Mouse (Mus musculus): ENCODE measurements around the gene Klhdc10. TPM values are rescaled to one million over a fixed set of nuclear protein-coding genes. Genes with fewer than 3 reads are reported as not detected.

Klhdc10 gene
- total and polyA plus RNA-seq, 3 experiments = 19.9 to 48.8 (median 30.2) TPM

GRCm38 (mm10) chr6:30437054-30437453 lies 35.4 kb downstream of the Klhdc10 start:
- Histone ChIP-seq H3K4me3 (ENCODE audit: low read depth, low read length) (no peak overlapping the region), H3K36me3 (replicated peaks) (peaks cover 47% of the 10 kb centered on the region), H3K4me1 (ENCODE audit: insufficient read depth, low read depth, low read length) (no peaks in the 10 kb centered on the region), H3K27me3 (ENCODE audit: insufficient read depth, low read length) (no peaks in the 10 kb centered on the region), H3K9me3 (replicated peaks) (no peaks in the 10 kb centered on the region)
- no peak for DNase-seq (ENCODE audit: low spot score)
- TF ChIP-seq GATA2 (IDR thresholded peaks at IDR 0.05; ENCODE audit: borderline replicate concordance, low read depth, low read length) (no peak), POLR2AphosphoS5 (IDR thresholded peaks at IDR 0.05; ENCODE audit: insufficient replicate concordance, low read depth, low read length) (no peak), TAL1 (conservative IDR thresholded peaks at IDR 0.05; ENCODE audit: low read depth, low read length) (no peak), GATA1 (IDR thresholded peaks at IDR 0.05; ENCODE audit: borderline replicate concordance, low read length) (no peak), CTCF (IDR thresholded peaks at IDR 0.05; ENCODE audit: low read depth, low read length) (no peak)
- no peak for ATAC-seq (ENCODE audit: extremely low read depth, insufficient number of reproducible peaks, low FRiP score, poor library complexity, severe bottlenecking)

DNA sequence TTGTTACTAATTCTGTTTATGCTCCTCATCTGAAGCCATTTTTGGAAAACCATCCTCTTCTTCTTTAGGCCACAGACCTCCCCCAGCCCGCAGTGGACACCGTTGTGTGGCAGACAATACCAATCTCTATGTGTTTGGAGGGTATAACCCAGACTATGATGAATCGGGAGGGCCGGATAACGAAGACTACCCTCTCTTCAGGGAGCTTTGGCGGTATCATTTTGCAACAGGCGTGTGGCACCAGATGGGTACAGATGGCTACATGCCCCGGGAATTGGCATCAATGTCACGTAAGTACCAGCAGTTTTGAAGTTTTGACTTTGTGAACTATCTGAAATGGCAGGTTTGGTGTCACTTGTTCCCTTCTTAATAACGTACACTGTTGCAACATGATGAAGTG lies 37.9 kb downstream of the Klhdc10 start:
- no peaks in the 10 kb centered on the region for H3K9me3 ChIP-seq (replicated peaks)
- TF ChIP-seq GATA2 (IDR thresholded peaks at IDR 0.05; ENCODE audit: borderline replicate concordance, low read depth, low read length) (no peak), TAL1 (conservative IDR thresholded peaks at IDR 0.05; ENCODE audit: low read depth, low read length) (no peak), GATA1 (IDR thresholded peaks at IDR 0.05; ENCODE audit: borderline replicate concordance, low read length) (no peak), CTCF (IDR thresholded peaks at IDR 0.05; ENCODE audit: low read depth, low read length) (no peak), POLR2AphosphoS5 (IDR thresholded peaks at IDR 0.05; ENCODE audit: insufficient replicate concordance, low read depth, low read length) (no peak)
- no peak for ATAC-seq (ENCODE audit: extremely low read depth, insufficient number of reproducible peaks, low FRiP score, poor library complexity, severe bottlenecking)
- H3K27me3 ChIP-seq (ENCODE audit: insufficient read depth, low read length) = no peaks in the 10 kb centered on the region
- H3K36me3 ChIP-seq (replicated peaks) = peaks cover 59% of the 10 kb centered on the region
- DNase-seq (ENCODE audit: low spot score) = no peak
- H3K4me3 ChIP-seq (ENCODE audit: low read depth, low read length) = no peak overlapping the region
- H3K4me1 ChIP-seq (ENCODE audit: insufficient read depth, low read depth, low read length) = no peaks in the 10 kb centered on the region

DNA sequence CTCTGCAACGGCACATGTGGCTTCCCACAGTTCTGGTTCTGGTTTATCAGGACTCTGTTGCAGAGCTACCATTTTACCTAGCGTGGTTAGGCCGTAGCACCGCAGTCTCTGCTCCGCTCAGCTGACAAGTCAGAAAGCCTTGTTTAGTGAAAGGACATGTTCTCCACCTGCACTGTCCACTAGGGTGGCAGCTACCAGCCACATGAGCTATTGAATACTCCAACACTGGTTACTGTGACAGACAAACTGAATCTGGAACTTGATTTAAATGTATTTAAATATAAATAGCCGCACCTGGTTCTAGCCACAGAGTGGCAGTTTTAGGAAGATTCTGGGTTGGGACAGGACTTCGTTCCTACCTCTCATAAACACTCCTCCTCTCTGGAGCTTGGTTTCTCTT lies 55.3 kb downstream of the Klhdc10 start:
- TF ChIP-seq GATA1 (IDR thresholded peaks at IDR 0.05; ENCODE audit: borderline replicate concordance, low read length) (no peak), TAL1 (conservative IDR thresholded peaks at IDR 0.05; ENCODE audit: low read depth, low read length) (no peak), GATA2 (IDR thresholded peaks at IDR 0.05; ENCODE audit: borderline replicate concordance, low read depth, low read length) (no peak), POLR2AphosphoS5 (IDR thresholded peaks at IDR 0.05; ENCODE audit: insufficient replicate concordance, low read depth, low read length) (no peak), CTCF (IDR thresholded peaks at IDR 0.05; ENCODE audit: low read depth, low read length) (no peak)

DNA sequence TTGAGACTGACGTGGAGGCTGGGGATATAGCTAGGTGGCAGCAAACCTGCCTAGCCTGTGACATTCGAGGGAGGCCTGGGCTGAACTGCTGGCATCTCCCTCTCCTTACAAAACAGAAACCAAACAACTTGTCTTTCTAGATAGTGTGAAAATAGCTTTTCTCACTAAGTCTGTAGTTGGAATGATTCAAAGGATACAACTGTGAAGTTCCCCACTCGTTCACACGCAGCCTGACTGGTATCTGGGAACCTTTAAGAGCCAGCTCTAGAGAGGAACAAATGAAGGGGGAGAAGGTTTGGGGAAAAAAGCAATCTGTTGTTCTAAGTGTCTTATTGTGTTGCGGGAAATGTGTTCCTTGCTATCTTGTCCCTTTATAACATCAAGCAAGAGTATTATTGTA lies 57.0 kb downstream of the Klhdc10 start:
- Histone ChIP-seq H3K4me3 (ENCODE audit: low read depth, low read length) (no peak overlapping the region), H3K27me3 (ENCODE audit: insufficient read depth, low read length) (peaks cover 38% of the 10 kb centered on the region), H3K36me3 (replicated peaks) (peaks cover 13% of the 10 kb centered on the region), H3K4me1 (ENCODE audit: insufficient read depth, low read depth, low read length) (peaks cover 31% of the 10 kb centered on the region), H3K9me3 (replicated peaks) (no peaks in the 10 kb centered on the region; the same call in 1 of the 2 replicates)
- TF ChIP-seq CTCF (IDR thresholded peaks at IDR 0.05; ENCODE audit: low read depth, low read length) = no peak
- TF ChIP-seq TAL1 (conservative IDR thresholded peaks at IDR 0.05; ENCODE audit: low read depth, low read length) = no peak
- TF ChIP-seq GATA2 (IDR thresholded peaks at IDR 0.05; ENCODE audit: borderline replicate concordance, low read depth, low read length) = no peak
- TF ChIP-seq GATA1 (IDR thresholded peaks at IDR 0.05; ENCODE audit: borderline replicate concordance, low read length) = no peak
- TF ChIP-seq POLR2AphosphoS5 (IDR thresholded peaks at IDR 0.05; ENCODE audit: insufficient replicate concordance, low read depth, low read length) = no peak
- DNase-seq (ENCODE audit: low spot score) (no peak), ATAC-seq (ENCODE audit: extremely low read depth, insufficient number of reproducible peaks, low FRiP score, poor library complexity, severe bottlenecking) (no peak)

More for the DNA sequence above, 55.3 kb downstream of the Klhdc10 start:
- H3K36me3 ChIP-seq (replicated peaks) = peaks cover 23% of the 10 kb centered on the region
- ATAC-seq (ENCODE audit: extremely low read depth, insufficient number of reproducible peaks, low FRiP score, poor library complexity, severe bottlenecking) (no peak), DNase-seq (ENCODE audit: low spot score) (no peak)
- H3K9me3 ChIP-seq (replicated peaks) = no peaks in the 10 kb centered on the region; the same call in 1 of the 2 replicates
- H3K27me3 ChIP-seq (ENCODE audit: insufficient read depth, low read length) = peaks cover 24% of the 10 kb centered on the region
- no peak overlapping the region for H3K4me3 ChIP-seq (ENCODE audit: low read depth, low read length)
- H3K4me1 ChIP-seq (ENCODE audit: insufficient read depth, low read depth, low read length) = peaks cover 17% of the 10 kb centered on the region

GRCm38 (mm10) chr6:30459056-30459747 lies 57.5 kb downstream of the Klhdc10 start:
- H3K27me3 ChIP-seq (ENCODE audit: insufficient read depth, low read length) = peaks cover 43% of the 10 kb centered on the region
- TF ChIP-seq POLR2AphosphoS5 (IDR thresholded peaks at IDR 0.05; ENCODE audit: insufficient replicate concordance, low read depth, low read length) (no peak), GATA1 (IDR thresholded peaks at IDR 0.05; ENCODE audit: borderline replicate concordance, low read length) (no peak), GATA2 (IDR thresholded peaks at IDR 0.05; ENCODE audit: borderline replicate concordance, low read depth, low read length) (no peak), CTCF (IDR thresholded peaks at IDR 0.05; ENCODE audit: low read depth, low read length) (no peak)
- H3K4me1 ChIP-seq (ENCODE audit: insufficient read depth, low read depth, low read length) = peaks cover 36% of the 10 kb centered on the region
- H3K9me3 ChIP-seq (replicated peaks) = no peaks in the 10 kb centered on the region; the same call in 1 of the 2 replicates
- H3K36me3 ChIP-seq (replicated peaks) = peaks cover 9% of the 10 kb centered on the region
- no peak for ATAC-seq (ENCODE audit: extremely low read depth, insufficient number of reproducible peaks, low FRiP score, poor library complexity, severe bottlenecking)
- DNase-seq (ENCODE audit: low spot score) = no peak
- H3K4me3 ChIP-seq (ENCODE audit: low read depth, low read length) = no peak overlapping the region

DNA sequence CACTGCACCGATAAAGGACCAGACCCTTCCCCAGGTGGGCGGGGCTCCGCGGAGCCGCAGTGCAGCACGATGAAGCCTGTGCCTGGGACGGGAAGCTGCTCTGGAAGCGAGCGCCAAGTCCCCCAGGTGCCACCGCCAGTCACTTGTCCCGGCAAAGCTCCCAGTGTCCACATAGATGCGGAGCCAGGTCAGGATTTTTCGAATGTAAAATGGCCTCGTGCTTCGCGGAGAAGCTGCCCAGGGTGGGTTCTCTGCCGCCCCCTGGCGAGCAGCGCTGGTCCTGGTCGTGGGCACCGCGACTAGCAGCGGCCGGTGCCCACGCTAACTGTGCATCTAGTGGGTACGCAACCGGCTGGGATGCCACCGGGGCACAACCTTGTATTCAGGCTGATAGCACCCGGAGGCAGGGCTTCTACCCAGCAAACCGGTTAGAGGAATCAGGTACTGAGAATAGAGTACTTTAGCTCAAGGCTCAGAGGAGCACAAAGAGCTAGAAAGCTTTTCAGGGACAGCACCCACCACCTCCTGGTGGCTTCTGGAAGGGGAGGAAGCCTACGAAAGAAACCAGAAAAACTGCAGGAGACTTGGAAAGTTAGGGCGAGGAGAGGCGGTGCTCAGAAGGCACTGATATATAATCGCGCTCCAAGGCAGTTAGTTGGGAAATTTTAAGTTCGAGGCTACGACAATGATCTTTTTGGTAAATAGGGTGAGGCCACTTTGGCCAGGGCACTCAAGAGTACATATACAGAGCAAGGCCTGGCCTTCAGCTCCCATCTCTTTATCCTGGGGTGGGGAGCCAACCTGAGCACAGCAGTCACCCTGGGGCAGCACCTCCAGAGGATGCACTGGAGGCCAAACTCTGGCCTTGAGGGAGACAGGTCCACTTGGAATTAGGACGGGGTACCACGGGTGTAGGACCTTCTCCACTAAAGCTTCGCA lies 58.4 kb downstream of the Klhdc10 start:
- Histone ChIP-seq H3K4me3 (ENCODE audit: low read depth, low read length) (no peak overlapping the region), H3K4me1 (ENCODE audit: insufficient read depth, low read depth, low read length) (peaks cover 39% of the 10 kb centered on the region), H3K36me3 (replicated peaks) (peaks cover 5% of the 10 kb centered on the region), H3K27me3 (ENCODE audit: insufficient read depth, low read length) (peaks cover 52% of the 10 kb centered on the region), H3K9me3 (replicated peaks) (no peaks in the 10 kb centered on the region; the same call in 1 of the 2 replicates)
- TF ChIP-seq GATA2 (IDR thresholded peaks at IDR 0.05; ENCODE audit: borderline replicate concordance, low read depth, low read length) = no peak
- TF ChIP-seq POLR2AphosphoS5 (IDR thresholded peaks at IDR 0.05; ENCODE audit: insufficient replicate concordance, low read depth, low read length) = no peak
- no peak for TF ChIP-seq GATA1 (IDR thresholded peaks at IDR 0.05; ENCODE audit: borderline replicate concordance, low read length)
- ATAC-seq (ENCODE audit: extremely low read depth, insufficient number of reproducible peaks, low FRiP score, poor library complexity, severe bottlenecking) (no peak), DNase-seq (ENCODE audit: low spot score) (no peak)
